Mouse (Mus musculus): Measurements from ENCODE around the gene Mcm6.

DNA sequence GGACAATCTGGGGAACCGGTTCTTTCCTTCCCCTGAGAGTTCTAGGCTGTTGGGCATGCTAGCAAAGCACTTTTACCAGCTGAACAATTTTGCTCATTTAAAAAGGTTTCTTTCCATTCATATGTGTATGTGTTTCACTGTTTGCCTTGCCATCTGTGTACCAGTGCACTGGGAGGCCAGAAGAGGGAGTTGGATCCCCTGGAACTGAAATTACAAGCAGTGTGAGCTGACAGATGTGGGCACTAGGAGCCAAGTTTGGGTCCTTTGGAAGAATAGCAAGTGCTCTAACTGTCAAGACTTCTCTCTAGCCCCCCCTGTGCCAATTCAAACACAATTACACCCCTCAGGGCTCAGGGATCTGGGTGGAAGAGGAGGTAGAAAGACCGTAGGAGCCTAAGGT, 34.7 kb downstream of the Mcm6 start:
- TF ChIP-seq CTCF (IDR thresholded peaks at IDR 0.05; ENCODE audit: insufficient read depth, low read length) (no peak), POLR2A (IDR thresholded peaks at IDR 0.05; ENCODE audit: borderline replicate concordance, extremely low read depth, low read depth, low read length) (no peak)

Data from lung, adult 2 months (tissue).